Mouse (Mus musculus) cerebellum, adult (tissue): ENCODE measurements at regions not wholly inside any gene's neighbourhood (a gene's known extent, or its start where the extent isn't known, plus 50 kb on each side); places are given as distances from the start of the nearest gene placed in this dataset.
A peak's percentile ranks its signal among the peaks of the same experiment; 100 is the strongest.

ENCODE experiments used
- ATAC-seq: cut with Nextera tagmentation; 2 replicates; pipeline ENCODE4 v1.9.2; 2017; ENCODE audit warnings: mild to moderate bottlenecking, moderate library complexity, mixed read lengths; ENCODE audit not compliant: insufficient number of reproducible peaks, low FRiP score, low TSS enrichment

GRCm38 (mm10) chrX:4136135-4136534, 60.2 kb upstream of the Btbd35f28 start:
- peak; percentile 70; the same call in 1 of the 2 replicates for ATAC-seq
